Comparison of ENCODE assay signal across 13 mouse cellular contexts in the genomic region with DNA sequence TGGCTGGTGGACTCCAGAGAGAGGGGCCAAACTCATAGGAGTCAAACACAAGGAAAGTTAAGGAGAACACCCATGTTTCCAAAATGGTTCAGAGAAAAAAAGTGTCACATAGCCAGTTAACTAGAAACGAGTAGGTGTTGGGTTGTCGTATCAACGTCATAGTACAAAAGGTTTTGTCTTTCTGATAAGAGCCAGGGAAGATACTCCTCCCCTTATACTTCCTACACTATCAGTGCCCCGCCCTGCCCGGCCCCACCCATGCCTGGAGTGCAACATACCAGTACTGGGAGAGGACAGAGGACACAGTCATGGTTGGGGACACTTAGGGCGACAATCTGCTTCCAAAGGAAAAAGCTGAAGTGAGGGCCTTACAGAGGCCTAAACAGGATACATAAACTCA. TPM values are rescaled to one million over a fixed set of nuclear protein-coding genes. Genes with fewer than 3 reads are reported as not detected.
A peak's percentile ranks its signal among the peaks of the same experiment; 100 is the strongest.
DNase-seq lines count a peak whose midpoint lies in the region; ATAC-seq and TF ChIP-seq lines count a peak whose summit lies in the region.
"Had no signal": no experiment of that assay in that cellular context is flagged by ENCODE, and none has a peak within 500 bp of the region (broad histone marks: within the 10 kb centered on the region; RNA-seq: fewer than 3 reads in every experiment).

No protein-coding gene starts in this region.

- intact Hi-C loops in heart, postnatal 10 days (cut with DNase I) = no loop called here

- no peaks in the 10 kb centered on the region for H3K27me3 ChIP-seq in heart, embryonic 13.5 days (replicated peaks)
- H3K27me3 ChIP-seq in liver, embryonic 11.5 days (replicated peaks; ENCODE audit: control insufficient read depth, insufficient read depth, low read length) = no peaks in the 10 kb centered on the region
- no peaks in the 10 kb centered on the region for H3K27me3 ChIP-seq in stomach, postnatal 0 days (ENCODE audit: control insufficient read depth, insufficient read depth, low read length)
- H3K27me3 ChIP-seq: limb, embryonic 12.5 days; Patski had no signal

- peaks cover 23% of the 10 kb centered on the region for H3K4me1 ChIP-seq in heart, embryonic 13.5 days
- peaks cover 9% of the 10 kb centered on the region for H3K4me1 ChIP-seq in liver, embryonic 11.5 days (replicated peaks; ENCODE audit: control insufficient read depth, insufficient read depth, low read length)
- no peaks in the 10 kb centered on the region for H3K4me1 ChIP-seq in stomach, postnatal 0 days (replicated peaks; ENCODE audit: control insufficient read depth, insufficient read depth)

- TF ChIP-seq CTCF in stomach, postnatal 0 days (IDR thresholded peaks at IDR 0.05; ENCODE audit: low read depth) = no peak

- H3K9me3 ChIP-seq in heart, embryonic 13.5 days = no peaks in the 10 kb centered on the region
- H3K9me3 ChIP-seq in liver, embryonic 11.5 days (ENCODE audit: control insufficient read depth, low read length) = no peaks in the 10 kb centered on the region
- H3K9me3 ChIP-seq in stomach, postnatal 0 days (ENCODE audit: control insufficient read depth, low read length) = no peaks in the 10 kb centered on the region
- H3K9me3 ChIP-seq: limb, embryonic 12.5 days had no signal

- WGBS in heart, embryonic 13.5 days = 56% methylated on average over 6 of the region's 6 CpGs
- WGBS in liver, embryonic 11.5 days = 44% methylated on average over 6 of the region's 6 CpGs
- WGBS in stomach, postnatal 0 days = 61% methylated on average over 6 of the region's 6 CpGs

- TF ChIP-seq EP300 in stomach, postnatal 0 days (optimal IDR thresholded peaks at IDR 0.05) = no peak

- no peak overlapping the region for H3K4me2 ChIP-seq in heart, embryonic 13.5 days
- peak overlapping the region; percentile 49 for H3K4me2 ChIP-seq in liver, embryonic 11.5 days
- no peak overlapping the region for H3K4me2 ChIP-seq in stomach, postnatal 0 days (replicated peaks; ENCODE audit: low read depth)
- H3K4me2 ChIP-seq: limb, embryonic 12.5 days had no signal

- H3K36me3 ChIP-seq in heart, embryonic 13.5 days = peaks cover 27% of the 10 kb centered on the region
- H3K36me3 ChIP-seq in liver, embryonic 11.5 days (ENCODE audit: control insufficient read depth, insufficient read depth, low read length) = peaks cover 7% of the 10 kb centered on the region; the same call in 1 of the 2 replicates
- H3K36me3 ChIP-seq in stomach, postnatal 0 days (ENCODE audit: control insufficient read depth, insufficient read depth, low read length) = peaks cover 6% of the 10 kb centered on the region

- H3K27ac ChIP-seq in heart, embryonic 13.5 days (replicated peaks) = peak overlapping the region; percentile 54; the same call in 1 of the 2 replicates
- H3K27ac ChIP-seq in liver, embryonic 11.5 days (ENCODE audit: low read depth, low read length) = peak overlapping the region; percentile 39; the same call in 1 of the 2 replicates
- no peak overlapping the region for H3K27ac ChIP-seq in stomach, postnatal 0 days (replicated peaks)
- H3K27ac ChIP-seq: limb, embryonic 12.5 days had no signal

- peak overlapping the region; percentile 42; the same call in 1 of the 2 replicates for H3K9ac ChIP-seq in heart, embryonic 13.5 days
- H3K9ac ChIP-seq in liver, embryonic 11.5 days (ENCODE audit: low read depth, low read length) = no peak overlapping the region
- no peak overlapping the region for H3K9ac ChIP-seq in stomach, postnatal 0 days (ENCODE audit: low read length)
- H3K9ac ChIP-seq: forebrain, postnatal 0 days; limb, embryonic 12.5 days had no signal

- DNase-seq in heart, postnatal 10 days = no peak
- peak; percentile 68 for DNase-seq in c-Kit-positive CD71-positive TER-119-positive erythroid progenitor cells, embryonic 14.5 days (ENCODE audit: low spot score)
- DNase-seq in liver, embryonic 11.5 days (ENCODE audit: low spot score) = no peak
- DNase-seq in stomach, postnatal 0 days (ENCODE audit: low spot score) = peak; percentile 72
- DNase-seq in layer of hippocampus, adult 18-20 months (ENCODE audit: low spot score in 2 of 2) = no peak
- no peak for DNase-seq in spleen, adult 12 weeks (ENCODE audit: low spot score)
- DNase-seq: adrenal gland, adult 8-10 months; forebrain, postnatal 0 days; kidney, postnatal 10 days; lung, postnatal 4 days had no signal

- H3K4me3 ChIP-seq in heart, embryonic 13.5 days = no peak overlapping the region
- H3K4me3 ChIP-seq in liver, embryonic 11.5 days (ENCODE audit: low read depth, low read length) = no peak overlapping the region
- H3K4me3 ChIP-seq in stomach, postnatal 0 days (ENCODE audit: low read depth, low read length) = no peak overlapping the region
- H3K4me3 ChIP-seq: limb, embryonic 12.5 days had no signal

- no peak for ATAC-seq in heart, embryonic 13.5 days (ENCODE audit: extremely low read depth, insufficient number of reproducible peaks, low FRiP score, low TSS enrichment)
- peak; percentile 96 for ATAC-seq in liver, embryonic 11.5 days (replicated peaks; ENCODE audit: low FRiP score)
- ATAC-seq in stomach, postnatal 0 days (ENCODE audit: low FRiP score, low TSS enrichment) = peak; percentile 82
- ATAC-seq: forebrain, postnatal 0 days; Patski had no signal

RNA-seq across cellular contexts. Expression of a gene that starts 49.0 kb away (rescaled TPM):
- 2.5 and 2.6 TPM in 2 replicates for polyA plus RNA-seq in heart, embryonic 13.5 days (2015; fragmentation: Nextera tagmentation; extraction: Ambion mirVana)
- 10 to 100 TPM; 16.7 to 19.2 TPM for total RNA-seq in heart, postnatal 10 days (2021)
- polyA plus RNA-seq in liver, embryonic 11.5 days (2014; fragmentation: Nextera tagmentation; extraction: Ambion mirVana) = 0.61 and 1.0 TPM in 2 replicates
- polyA plus RNA-seq in stomach, postnatal 0 days (2015; fragmentation: Nextera tagmentation; extraction: Ambion mirVana) = 4.4 and 5.5 TPM in 2 replicates
- 1 to 10 TPM; 8.3 to 8.9 TPM for total RNA-seq in layer of hippocampus, adult 18-20 months (2021)

Comparison
In these comparisons a context has a peak if more than half of its experiments do, and no peak if none do; other contexts are left out.
1. DNase-seq: peak in c-Kit-positive CD71-positive TER-119-positive erythroid progenitor cells, embryonic 14.5 days (single experiment) and stomach, postnatal 0 days (single experiment); none in heart, postnatal 10 days (0 of 2), liver, embryonic 11.5 days (single experiment), layer of hippocampus, adult 18-20 months (0 of 2) and spleen, adult 12 weeks (single experiment).